Mouse (Mus musculus) ES-Bruce4 (cell line): ENCODE data around the gene Six1. TPM values are rescaled to one million over a fixed set of nuclear protein-coding genes. Genes with fewer than 3 reads are reported as not detected.

ENCODE experiments used
- H3K27ac ChIP-seq: 2 replicates; pipeline ENCODE4 v1.5.1; 2012; ENCODE audit warnings: low read length, inconsistent platforms; ENCODE audit not compliant: insufficient read depth
- H3K27me3 ChIP-seq: 2 replicates; pipeline ENCODE4 v1.6.1; 2012; ENCODE audit warnings: mild to moderate bottlenecking, low read length, inconsistent platforms; ENCODE audit not compliant: control insufficient read depth, poor library complexity, insufficient read depth, severe bottlenecking
- H3K36me3 ChIP-seq: 2 replicates; pipeline ENCODE4 v1.6.1; 2012; ENCODE audit warnings: inconsistent platforms, mild to moderate bottlenecking, low read length, moderate library complexity; ENCODE audit not compliant: control insufficient read depth, poor library complexity, insufficient read depth, severe bottlenecking
- H3K4me1 ChIP-seq: one replicate; pipeline ENCODE4 v1.8.1; 2011; ENCODE audit warnings: low read length; ENCODE audit not compliant: control insufficient read depth, insufficient read depth
- H3K4me3 ChIP-seq: 2 replicates; pipeline ENCODE4 v1.5.1; 2011; ENCODE audit warnings: low read depth, mild to moderate bottlenecking, low read length
- H3K9ac ChIP-seq: 2 replicates; pipeline ENCODE4 v1.6.1; 2012; ENCODE audit warnings: low read depth, mild to moderate bottlenecking, inconsistent platforms; ENCODE audit not compliant: poor library complexity, severe bottlenecking
- H3K9me3 ChIP-seq: replicated peaks from 2 replicates; pipeline ENCODE4 v1.6.1; 2012; ENCODE audit warnings: mild to moderate bottlenecking, low read length, inconsistent platforms; ENCODE audit not compliant: control insufficient read depth, poor library complexity, insufficient read depth, severe bottlenecking
- CTCF ChIP-seq: IDR thresholded peaks from one replicate; pipeline ENCODE4 v1.8.1; 2011; ENCODE audit warnings: low read depth, low read length
- EP300 ChIP-seq: IDR thresholded peaks from 2 replicates; pipeline ENCODE4 v1.6.1; 2011; ENCODE audit warnings: low read depth, low read length; ENCODE audit not compliant: insufficient read depth
- POLR2A ChIP-seq: IDR thresholded peaks from one replicate; pipeline ENCODE4 v1.8.1; 2011; ENCODE audit warnings: low read length; ENCODE audit not compliant: insufficient read depth
- polyA plus RNA-seq: library from polyadenylated mRNA; stranded (reverse); fragments of >200 nt; gene quantifications from 2 replicates; pipeline ENCODE4 v1.2.4, GENCODE M21; 2011; ENCODE audit warnings: low read depth; ENCODE audit not compliant: missing spikeins, insufficient read depth, insufficient read length

Six1 gene
- polyA plus RNA-seq, 1 experiment, result 2.9 TPM

DNA sequence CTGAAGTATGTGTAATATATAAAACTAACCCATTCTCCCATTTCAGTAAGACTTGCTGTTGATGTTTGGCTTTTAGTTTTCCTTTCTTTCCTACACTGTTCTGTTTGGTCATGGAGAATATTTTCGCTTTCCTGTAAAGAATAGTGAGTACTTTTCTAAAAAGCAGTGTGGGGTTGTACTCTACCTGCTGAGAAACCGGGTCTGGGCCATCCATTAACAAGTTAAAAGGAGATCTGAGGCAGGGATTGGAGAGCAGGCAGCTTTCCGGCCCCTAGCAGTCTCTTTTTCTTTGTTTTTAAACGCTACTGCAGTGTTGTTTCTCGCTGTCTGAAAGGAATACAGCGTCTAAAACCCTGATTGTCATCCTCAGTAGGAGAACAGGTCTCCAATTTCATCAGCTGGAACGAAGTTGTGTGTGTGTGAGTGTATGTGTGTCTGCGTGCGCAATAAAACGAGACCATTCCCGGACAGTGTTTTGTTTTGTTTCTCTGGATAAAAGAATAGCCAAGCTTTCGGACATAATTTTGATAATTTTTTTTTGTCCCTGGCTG is 15.2 kb downstream of the Six1 start:
- Histone ChIP-seq H3K4me3 (no peak overlapping the region), H3K4me1 (no peaks in the 10 kb centered on the region), H3K27me3 (peaks cover 16% of the 10 kb centered on the region), H3K9ac (no peak overlapping the region), H3K9me3 (no peaks in the 10 kb centered on the region), H3K36me3 (no peaks in the 10 kb centered on the region), H3K27ac (no peak overlapping the region)
- TF ChIP-seq EP300, result no peak
- TF ChIP-seq POLR2A, result no peak
- TF ChIP-seq CTCF, result no peak

DNA sequence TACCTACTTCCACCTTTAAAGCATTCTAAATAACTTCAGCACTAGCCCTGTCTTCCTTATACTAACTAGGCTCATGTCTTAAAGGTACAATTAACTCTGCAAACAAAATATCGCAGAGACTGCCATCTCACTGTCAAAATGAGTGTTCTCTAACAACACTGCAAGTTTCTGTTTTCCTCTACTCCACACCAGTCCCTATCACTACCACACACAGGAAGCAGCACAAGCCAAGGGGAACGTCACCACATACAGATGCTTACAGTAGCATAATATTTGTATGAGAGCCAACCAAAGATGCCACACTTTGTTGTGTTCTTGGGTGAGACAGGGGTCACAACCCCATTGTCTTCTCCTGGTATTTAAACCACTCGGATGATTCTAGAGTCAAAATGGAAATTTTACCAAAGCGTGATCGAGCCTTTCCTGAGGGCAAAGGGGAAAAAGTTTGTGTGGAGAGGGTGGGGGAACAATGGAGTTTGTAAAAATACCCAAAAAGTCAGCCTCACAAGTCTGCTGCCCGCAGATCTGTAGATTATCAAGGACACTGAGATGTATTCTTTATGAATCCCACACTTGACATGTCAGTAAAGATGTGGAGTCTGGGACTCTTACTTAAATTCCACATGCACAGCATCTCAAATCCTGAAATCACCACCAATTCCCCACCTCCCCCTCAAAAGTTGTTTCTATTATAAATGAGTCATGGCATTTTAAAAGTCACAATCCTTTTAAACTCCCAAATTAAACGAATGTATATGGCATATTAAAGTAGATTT is 16.1 kb downstream of the Six1 start:
- Histone ChIP-seq H3K27me3 (peaks cover 12% of the 10 kb centered on the region), H3K4me3 (no peak overlapping the region), H3K9me3 (no peaks in the 10 kb centered on the region), H3K36me3 (no peaks in the 10 kb centered on the region), H3K27ac (no peak overlapping the region), H3K9ac (no peak overlapping the region), H3K4me1 (no peaks in the 10 kb centered on the region)
- TF ChIP-seq CTCF (no peak), EP300 (no peak), POLR2A (no peak)

DNA sequence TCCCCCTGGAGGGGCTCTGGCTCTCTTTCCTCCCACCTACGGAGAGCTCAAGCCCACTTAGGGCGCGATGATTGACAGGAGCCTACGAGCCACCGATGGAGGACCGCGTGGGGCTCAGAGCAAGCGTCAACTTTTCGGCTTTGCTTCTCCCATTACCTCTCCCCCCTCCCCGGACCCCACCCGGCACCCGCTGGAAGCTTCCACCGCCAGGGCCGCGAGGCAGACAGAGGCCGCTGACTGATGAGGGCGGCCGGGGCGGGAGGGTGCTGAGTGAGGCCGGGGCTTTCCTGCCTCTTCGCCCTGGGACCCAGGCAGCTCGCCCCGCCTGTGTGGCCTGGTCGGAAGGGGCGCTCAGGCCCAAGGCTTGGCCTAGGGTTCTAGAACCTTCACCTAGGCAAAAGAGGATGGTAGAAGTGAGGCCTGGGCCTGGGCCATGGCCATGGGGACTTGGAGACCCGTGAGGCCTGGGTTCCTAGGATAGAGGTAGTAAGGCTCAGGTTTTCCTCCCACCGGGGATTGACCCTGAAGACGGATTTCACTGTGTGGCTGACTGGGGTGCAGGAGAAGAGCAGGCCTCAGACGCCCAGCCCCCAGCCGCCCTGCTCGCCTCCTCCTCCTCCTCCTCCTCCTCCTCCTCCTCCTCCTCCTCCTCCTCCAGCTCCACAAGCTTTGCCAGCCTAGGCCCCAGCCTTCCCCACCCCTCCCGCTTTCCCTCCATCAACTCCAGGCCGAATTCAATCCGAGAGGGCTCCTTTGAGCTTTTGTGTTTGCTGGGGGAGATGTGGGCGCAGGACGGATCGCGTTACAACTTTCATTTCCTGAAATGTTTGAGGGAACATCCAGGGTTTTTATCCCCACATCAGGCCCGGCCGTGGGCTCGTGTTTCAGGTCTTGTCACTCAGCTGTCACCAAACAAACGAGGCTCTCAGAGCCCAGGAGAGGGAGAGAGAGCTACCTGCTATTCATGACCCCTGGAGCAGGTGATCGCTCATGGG is 18.5 kb downstream of the Six1 start:
- H3K27ac ChIP-seq, result no peak overlapping the region
- no peak for TF ChIP-seq CTCF
- peak overlapping the region; percentile 28; the same call in 1 of the 2 replicates for H3K4me3 ChIP-seq
- peak overlapping the region; percentile 70 for H3K9ac ChIP-seq
- peaks cover 6% of the 10 kb centered on the region; the same call in 1 of the 2 replicates for H3K27me3 ChIP-seq
- H3K36me3 ChIP-seq, result no peaks in the 10 kb centered on the region
- H3K9me3 ChIP-seq, result no peaks in the 10 kb centered on the region
- no peaks in the 10 kb centered on the region for H3K4me1 ChIP-seq

DNA sequence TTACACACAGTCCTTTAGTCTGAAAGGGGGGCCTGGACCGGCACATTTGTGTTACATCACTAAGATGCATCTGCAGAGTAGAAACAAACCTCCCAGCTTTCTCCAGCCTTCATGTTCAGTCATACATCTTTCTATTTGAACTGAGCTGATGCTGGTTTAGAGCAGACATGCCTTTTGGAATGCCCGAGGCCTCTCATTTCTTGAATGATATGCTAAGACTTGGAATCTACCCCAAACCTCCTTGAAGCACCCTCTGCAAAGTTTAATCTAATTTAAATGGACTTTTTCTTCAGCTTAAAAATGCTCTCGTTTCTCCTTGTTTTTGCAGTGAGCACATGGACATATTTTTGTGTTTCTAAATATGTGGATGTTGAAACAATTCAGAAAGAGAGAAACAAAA is 21.0 kb downstream of the Six1 start:
- TF ChIP-seq POLR2A (no peak), CTCF (no peak), EP300 (no peak)
- no peak overlapping the region for H3K9ac ChIP-seq
- no peak overlapping the region for H3K4me3 ChIP-seq
- H3K27me3 ChIP-seq, result peaks cover 3% of the 10 kb centered on the region; the same call in 1 of the 2 replicates
- H3K27ac ChIP-seq, result no peak overlapping the region
- no peaks in the 10 kb centered on the region for H3K4me1 ChIP-seq
- no peaks in the 10 kb centered on the region for H3K36me3 ChIP-seq
- no peaks in the 10 kb centered on the region for H3K9me3 ChIP-seq

DNA sequence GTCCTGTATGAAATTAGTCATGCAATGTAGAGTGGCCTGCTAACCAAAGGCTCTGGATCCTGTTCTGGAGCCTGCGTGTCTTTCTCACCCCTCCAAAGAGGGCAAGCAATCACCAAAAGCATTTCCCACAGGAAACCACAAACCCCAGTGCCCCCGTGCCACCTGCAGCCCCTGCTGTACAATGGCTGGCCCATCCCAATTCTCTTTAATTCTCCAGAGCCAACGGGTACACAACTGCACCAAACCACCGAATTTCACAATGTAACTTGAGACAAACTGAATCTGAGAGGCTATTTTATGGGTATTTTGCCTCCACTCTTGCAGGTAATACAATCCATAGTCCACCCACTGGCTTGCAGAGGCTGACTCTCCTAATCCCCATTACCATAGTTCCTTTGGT is 22.4 kb downstream of the Six1 start:
- no peaks in the 10 kb centered on the region for H3K4me1 ChIP-seq

More for the DNA sequence above, 22.4 kb downstream of the Six1 start:
- TF ChIP-seq CTCF (no peak), POLR2A (no peak), EP300 (no peak)
- H3K9ac ChIP-seq, result no peak overlapping the region
- H3K27me3 ChIP-seq, result no peaks in the 10 kb centered on the region
- no peak overlapping the region for H3K27ac ChIP-seq
- no peaks in the 10 kb centered on the region for H3K9me3 ChIP-seq
- no peak overlapping the region for H3K4me3 ChIP-seq
- H3K36me3 ChIP-seq, result no peaks in the 10 kb centered on the region
